Mouse (Mus musculus): Measurements from ENCODE around the gene Bola2. TPM values are rescaled to one million over a fixed set of nuclear protein-coding genes. Genes with fewer than 3 reads are reported as not detected.
A peak's percentile ranks its signal among the peaks of the same experiment; 100 is the strongest.
"Not testable (repeated sequence)": the region's sequence is repeated elsewhere in the genome, so short reads cannot be mapped to it uniquely, and the experiment has no call there.

Bola2 gene
- total RNA-seq, 2 experiments from 2014 or later = 85.4 to 98.8 TPM

DNA sequence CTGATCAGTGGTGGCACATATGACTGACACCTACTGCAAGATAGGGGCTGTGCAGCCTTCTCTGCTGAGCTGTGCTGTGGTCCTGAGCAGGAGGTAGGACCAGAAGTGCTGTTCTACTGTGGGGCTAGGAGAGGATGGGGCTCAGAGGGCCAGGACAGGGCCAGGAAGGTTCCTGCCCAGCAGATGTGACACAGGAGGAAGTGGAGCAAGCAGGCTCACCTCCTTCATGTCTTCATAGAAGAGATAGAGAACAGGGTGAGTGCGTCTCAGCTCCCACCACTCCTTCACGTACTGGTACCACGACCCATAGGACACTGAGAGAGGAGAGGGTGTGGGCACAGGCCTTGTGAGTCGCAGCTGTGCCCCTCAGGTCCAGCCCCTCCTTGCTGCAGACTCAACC lies 7.0 kb upstream of the Bola2 start:
- not testable (repeated sequence) for DNase-seq (ENCODE audit: low spot score in 2 of 2)

DNA sequence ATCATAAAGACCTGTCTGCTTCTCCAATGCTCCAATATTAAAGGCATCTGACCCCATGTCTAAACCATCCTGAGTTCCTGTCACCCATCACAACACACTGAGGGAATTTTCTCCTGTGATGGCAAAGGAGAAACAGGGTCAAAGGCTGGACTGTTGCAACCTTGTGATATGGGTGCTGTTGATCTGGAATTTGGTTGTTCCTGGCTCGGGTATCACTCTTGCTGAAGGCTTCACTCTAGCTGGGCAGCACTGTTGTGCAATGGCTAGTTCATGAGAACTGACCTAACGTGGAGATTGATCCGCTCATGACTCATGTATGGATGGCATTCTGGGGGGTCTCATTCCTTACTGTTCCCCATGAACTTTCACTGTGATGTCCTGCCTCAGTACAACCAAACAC lies 6.2 kb upstream of the Bola2 start:
- no peak for DNase-seq (ENCODE audit: low spot score in 2 of 2)

DNA sequence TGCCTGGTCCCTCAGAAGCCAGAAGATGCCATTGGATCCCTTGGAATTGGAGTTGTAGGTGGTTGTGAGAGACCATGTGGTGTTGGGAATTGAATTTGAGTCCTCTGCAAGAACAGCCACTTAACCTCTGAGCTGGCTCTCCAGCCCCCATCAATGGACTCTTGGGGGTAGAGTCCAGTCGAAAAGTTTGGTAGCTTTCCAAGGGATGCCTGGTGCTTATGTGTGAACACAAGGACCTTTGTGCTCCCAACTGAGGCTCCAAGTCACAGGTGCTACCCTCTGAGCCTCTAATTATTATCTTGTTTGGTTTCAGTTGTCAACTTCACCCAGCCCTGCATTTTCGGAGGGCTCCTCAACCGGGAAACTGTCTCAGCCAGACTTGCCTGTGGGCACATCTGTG lies 4.5 kb upstream of the Bola2 start:
- DNase-seq (ENCODE audit: low spot score in 2 of 2) = no peak

DNA sequence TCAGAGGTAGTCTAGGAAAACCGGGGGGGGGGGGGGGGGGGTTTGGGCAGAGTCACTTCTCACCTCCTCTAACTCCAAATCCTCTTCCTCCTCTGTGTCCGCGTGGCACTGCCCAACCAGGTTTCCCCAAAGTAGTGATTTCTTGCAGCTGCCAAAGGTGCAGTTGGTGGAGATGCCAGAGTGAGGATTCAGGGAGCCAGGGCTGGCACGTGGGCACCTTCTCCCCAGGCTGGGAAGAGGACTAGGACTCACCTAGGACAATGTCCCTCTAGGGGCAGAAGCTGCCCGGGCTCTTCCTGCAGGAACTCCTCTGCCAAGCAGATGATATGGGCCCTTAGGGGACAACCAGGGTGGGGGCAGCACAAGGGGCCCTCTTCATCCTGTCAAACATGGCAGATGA lies 3.5 kb upstream of the Bola2 start:
- DNase-seq (ENCODE audit: low spot score in 2 of 2) = no peak

DNA sequence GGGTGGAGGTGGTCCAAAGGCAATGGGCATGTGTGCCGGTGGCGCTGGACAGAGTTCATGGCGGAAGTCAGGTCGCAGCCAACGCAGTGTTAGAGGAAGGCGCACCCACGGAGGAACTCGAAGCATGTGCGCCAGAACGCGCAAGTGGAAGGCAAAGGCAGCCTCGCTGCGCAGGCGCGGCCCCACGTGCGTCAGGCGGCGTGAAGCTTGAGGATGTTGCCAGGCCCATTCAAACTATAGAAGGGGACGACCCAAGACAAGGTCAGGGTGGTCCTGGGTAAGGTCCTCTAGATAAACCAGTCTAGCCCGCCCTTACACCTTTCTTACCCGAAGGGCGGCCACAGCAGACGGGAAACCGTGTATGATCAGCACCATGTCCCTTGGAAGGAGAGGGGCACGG lies 2.8 kb upstream of the Bola2 start:
- DNase-seq (ENCODE audit: low spot score in 2 of 2) = no peak

DNA sequence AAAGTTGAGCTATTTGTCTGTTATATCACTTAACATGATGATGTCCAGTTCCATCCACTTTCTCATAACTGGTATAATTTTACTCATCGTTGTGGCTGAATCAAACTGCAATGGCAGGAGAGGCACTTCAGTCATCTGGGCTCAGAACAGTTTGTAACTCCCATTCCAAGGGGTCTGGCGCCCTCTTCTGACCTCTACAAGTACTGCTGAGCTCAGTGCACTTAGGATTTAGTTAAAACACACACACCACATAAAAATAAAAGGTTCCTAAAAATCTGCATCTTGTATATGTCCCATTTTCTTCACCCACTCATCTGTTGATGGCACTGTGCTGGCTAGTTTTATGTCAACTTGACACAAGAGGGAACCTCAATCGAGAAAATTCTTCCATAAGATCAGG lies 1.9 kb upstream of the Bola2 start:
- peak; percentile 57 to 71 for DNase-seq (ENCODE audit: low spot score in 2 of 2)

DNA sequence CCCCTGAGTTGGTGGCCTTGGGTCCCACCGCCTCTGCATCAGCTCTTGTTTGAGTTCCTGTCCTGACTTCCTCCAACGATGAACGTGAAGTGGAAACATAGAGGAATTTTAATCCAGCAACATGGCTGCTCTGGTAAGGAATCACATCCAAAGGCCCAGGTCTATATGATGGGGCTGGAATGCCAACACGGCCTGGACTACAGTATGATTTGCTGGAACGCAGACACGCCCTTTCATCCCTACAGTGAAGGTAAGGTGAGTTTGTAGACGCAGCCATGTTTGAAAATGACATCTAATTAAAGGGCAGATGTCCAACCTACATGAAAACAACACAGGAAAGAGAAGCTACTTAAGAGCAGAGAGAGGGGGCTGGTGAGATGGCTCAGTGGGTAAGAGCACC lies 1.4 kb upstream of the Bola2 start:
- no peak for DNase-seq (ENCODE audit: low spot score in 2 of 2)

DNA sequence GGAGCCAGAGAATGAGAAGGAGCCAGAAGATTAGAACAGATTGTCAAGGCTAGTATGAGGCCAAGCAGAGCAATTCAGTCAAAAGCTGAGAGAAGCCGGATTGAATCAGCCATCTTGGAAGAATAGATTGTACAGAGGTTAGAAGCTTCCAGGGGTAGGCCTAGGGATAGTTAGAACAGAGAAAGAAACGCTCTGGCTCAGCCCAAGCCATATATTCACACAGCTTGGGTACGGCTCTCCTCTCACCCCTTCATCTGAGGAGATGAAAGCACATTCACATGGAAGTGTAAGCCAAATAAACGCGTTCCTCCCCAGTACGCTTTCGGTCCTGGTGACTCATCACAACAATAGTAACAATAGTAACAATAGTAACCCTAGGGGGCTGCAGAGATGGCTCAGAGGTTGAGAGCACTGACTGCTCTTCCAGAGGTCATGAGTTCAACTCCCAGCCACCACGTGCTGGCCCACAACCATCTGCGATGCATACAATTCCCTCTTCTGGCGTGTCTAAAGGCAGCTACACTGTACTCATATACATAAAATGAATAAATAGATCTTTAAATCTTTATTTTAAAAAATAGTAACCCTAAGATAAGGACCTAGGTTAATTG lies 655 bp upstream of the Bola2 start:
- DNase-seq (ENCODE audit: low spot score in 2 of 2) = no peak

DNA sequence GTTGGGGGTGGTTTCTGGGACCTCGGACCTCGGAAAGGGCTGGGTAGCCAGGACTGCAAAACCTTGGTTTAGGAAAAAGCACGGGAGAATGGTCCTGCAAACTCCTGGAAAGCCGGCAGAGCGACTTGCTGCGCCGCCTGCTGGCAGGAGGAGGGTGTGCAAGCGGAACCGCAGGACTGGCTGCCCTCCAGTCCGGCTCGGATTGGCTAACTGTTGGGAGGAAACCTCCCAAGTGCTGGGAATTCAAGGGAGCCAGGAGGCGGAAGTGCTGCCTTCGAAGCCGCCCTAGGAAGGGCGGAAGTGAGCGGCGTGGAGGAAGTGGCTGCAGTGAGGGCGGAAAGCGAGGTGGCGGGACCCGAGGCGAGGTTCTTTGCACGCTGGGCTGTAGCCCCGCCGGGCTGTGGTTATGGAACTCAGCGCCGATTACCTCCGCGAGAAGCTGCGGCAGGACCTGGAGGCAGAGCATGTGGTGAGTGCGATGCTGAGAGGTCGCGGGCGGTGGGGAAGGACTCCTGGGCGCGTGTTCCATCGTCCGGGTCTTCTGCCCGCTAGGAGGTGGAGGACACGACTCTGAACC lies 518 bp downstream of the Bola2 start, which contains the start of gene Slx1b:
Gene Slx1b, minus strand, starts transcription at position 154 of the 577 bp plus-strand sequence.
- DNase-seq (ENCODE audit: low spot score in 2 of 2) = peak; percentile 79 to 85

DNA sequence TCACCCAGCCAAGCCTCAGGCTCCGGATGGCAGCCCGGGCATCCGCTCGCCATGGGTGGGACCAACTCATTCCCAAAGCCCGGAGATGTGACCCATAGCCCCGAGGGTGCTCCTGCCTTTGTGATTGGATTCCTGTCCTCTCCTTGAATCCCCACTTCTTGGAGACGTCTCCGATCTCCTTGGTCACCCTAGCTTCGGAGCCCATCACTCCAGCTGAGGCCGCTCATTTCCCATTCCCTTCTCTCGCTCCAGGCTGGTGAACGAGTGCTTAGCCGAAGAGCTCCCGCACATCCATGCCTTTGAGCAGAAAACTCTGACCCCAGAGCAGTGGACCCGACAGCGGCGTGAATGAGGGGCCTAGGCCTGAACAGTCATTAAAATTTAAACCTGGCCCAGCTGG lies 1.1 kb downstream of the Bola2 start:
- DNase-seq (ENCODE audit: low spot score in 2 of 2) = no peak

DNA sequence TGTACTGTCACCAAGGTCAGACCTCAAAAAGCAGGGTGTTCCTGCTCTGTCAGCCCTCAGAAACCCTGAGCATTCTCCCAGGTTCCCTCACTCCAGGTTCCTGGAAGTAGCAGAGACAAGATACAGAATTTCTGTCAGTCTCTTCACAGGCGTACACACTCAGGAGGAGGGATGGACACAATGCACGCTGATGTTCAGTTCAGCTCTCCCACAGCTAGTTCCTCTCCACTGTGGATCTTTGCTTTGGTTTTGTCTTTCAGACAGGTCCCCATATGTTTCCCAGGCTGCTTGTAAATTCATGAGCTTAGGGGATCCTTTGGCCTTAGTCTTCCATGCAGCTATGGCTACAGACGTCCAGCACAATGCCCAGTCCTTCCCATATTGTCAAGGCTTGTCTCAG lies 1.7 kb downstream of the Bola2 start:
- DNase-seq (ENCODE audit: low spot score in 2 of 2) = no peak

DNA sequence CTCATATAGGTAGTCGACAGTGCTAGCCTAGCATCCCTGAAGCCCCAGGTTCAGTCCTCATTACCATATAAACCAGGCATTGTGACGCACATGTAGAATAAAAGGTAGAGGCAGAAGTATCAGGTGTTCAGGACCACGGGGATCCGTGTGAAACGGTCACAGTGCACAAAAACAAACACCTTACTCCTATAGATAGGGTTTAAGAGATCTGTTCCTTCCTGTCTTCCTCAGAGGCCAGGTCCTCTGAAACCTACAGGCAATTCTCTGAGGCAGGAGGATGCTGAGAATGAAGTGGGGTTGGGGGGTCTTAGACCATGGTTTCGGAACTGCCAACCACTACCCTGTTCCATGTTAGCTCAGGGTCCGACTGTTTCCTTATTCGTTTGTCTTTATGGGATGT lies 2.6 kb downstream of the Bola2 start:
- DNase-seq (ENCODE audit: low spot score in 2 of 2) = no peak

DNA sequence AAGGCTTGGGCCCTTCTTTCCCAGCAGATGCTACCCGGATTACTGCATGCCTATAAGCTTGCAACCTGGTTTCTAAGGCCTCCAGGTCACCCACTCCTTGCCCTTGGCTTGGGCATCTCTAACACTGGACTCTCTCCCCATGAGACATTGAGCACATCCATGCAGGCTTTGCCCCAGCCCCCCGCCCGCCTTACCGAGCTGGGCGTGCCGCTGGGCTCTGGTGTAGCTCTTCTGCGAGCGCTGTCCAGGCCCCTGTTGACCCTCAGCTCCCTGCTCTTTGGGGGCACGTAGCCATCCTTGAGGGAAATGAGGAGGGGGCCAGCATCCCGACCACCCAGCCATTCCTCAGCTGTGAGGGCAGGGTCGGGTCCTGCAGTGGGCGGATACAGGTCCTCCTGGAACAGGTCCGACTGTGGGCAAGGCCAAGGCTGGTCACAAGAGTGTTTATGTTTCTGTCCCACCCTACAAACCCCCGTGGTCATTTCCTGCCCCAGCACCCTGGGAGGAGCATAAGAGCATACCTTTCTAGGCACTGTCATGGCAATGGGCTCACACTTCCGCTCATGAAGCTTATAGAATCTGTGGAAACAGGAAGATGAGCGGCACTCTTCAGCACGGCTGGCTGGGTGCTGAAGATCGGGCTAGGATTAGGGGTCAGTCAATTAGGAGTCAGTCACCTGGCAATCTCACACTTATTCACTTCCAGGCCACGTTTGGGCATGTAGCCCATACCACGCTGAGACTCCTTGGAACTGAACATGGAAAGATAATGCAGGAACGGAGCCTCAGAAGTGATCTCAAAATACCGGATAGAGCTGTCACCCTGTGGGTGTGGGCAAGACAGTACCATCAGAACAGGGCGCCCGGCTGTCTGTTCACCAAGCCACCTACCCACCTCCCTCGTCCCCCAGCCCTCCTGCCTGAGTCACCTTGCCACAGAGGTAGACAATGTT lies 5.1 kb downstream of the Bola2 start:
- DNase-seq (ENCODE audit: low spot score in 2 of 2) = no peak

DNA sequence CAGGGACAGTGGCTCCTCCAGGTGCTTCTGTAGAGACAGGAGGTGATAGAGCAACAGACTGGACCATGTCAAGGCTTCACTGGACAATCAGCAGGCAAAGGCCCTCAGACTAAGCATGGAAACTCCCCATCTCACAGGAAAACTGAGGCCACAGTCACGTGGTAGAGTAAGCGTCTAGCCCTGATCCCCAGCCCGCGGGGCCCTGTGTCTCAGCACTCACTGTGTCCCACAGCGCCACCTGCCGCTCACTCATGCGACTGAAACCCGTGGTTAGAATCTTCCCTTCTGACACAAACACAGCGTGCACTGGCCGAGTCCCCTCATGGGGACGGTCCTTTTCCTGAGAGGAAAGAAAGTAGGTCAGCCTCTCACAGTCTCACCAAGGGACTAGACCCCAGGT lies 5.9 kb downstream of the Bola2 start:
- peak; percentile 72 to 85 for DNase-seq (ENCODE audit: low spot score in 2 of 2)

DNA sequence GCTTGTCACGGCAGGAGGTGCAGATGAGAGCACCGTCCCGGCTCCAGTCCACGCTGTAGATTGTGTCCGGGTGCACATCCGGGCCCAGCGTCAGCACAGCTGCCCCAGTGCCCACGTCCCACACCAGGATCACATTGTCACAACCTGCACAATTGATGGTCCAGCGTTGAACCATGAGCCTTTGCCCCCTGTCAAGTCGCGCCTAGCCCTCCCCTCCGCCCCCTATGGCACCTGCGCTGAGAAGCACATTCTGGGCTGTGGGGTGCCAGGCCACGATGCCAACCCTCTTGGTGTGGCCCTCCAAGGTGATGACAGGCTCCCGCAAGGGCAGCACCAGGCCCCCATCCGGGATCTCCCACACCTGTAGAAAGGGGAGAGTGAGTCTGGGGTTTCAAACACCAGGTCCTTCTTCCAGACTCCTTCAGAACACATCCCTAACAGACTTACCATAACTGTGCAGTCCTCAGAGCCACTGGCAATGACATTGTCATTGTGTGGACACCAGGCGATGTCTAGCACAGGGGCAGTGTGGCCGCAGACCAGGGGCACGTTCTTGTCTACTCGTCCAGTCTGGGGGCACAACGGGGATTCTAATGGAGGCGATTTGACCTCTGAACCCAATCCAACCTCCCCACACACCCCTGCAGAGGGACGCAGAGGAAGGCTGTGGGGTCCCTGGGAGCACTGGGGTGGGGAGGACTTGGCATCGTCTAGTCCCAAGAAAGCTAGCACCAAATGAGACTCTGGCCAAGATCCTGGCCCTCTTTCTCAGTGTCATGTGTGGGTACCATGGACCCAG lies 6.6 kb downstream of the Bola2 start:
- DNase-seq (ENCODE audit: low spot score in 2 of 2) = no peak

DNA sequence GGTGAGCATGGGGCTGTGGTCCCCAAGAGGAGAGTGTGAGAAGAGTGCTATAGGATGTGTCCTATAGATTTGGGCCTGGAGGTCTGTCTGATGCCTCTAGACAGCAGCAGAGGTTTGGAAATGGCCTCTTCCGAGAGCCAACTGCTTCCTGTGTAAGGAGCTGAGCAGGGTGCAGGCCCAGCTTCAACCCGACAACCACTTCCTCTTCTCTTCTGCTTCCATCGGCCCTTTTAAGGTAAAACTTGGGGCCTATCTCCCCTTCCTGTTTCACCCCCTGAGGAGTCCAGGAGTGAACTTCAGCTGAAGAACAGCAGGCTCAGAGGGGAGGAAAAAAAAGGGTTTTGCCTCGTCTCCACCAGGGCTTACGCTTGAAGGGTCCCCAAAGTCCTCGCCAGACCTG lies 7.2 kb downstream of the Bola2 start:
- DNase-seq (ENCODE audit: low spot score in 2 of 2) = no peak

DNA sequence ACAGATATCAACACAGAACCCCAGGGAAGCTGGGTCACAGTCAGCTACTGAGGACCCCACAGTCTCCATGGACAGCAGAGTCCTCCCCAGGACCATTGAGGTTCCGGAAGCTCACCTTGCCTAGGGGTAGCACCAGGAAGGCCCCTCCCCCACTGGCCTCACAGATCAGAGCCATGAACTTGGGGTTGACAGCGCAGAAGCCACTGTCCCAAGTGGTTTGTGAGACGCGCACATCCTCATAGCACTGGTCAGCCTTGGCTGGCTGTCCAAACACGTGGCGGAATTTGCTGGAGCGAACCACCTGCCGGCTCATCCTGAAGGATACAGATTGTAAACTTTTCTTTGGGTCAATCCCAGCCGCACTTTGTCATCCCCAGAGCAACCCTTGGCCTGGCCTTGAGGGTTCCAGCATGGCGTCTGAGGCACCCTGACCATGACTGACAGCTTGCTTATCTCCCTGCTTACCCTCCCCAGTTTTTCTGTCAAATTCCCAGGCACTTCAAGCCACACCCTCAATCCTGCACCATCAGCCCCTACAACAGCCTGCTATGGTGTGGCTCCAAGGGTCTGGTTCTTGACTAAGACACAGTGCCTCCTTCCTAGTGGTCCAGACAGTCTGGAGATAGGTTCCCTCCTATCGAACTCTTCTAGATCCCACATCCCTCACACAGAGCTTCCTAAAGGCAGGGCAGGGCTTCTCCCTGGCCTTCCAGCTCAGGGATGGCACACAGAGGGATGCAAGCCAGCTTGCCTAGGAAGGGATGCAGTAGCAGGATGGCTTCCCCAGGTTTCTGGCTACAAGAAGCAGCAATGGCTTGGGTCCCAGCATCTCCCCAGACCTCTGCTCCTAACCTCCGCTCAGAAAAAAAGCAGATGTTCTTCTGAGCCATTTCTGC lies 7.9 kb downstream of the Bola2 start:
- no peak for DNase-seq (ENCODE audit: low spot score in 2 of 2)

DNA sequence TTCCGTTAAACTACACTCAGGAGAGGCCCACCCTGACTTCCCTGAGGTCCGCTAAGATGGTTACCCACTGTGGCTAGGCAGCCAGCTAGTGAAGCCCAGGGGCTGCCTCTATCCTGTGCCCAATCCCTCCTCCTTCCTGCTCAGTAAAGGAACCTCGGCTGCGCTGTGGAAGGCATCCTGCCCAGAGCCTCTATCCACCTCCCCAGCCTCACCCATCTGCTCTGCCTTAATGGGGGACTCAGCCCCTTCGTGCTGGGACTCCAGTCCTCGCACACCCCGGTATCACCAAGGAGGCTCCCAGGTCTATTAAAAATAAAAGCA lies 8.5 kb downstream of the Bola2 start:
- DNase-seq (ENCODE audit: low spot score in 2 of 2) = no peak

DNA sequence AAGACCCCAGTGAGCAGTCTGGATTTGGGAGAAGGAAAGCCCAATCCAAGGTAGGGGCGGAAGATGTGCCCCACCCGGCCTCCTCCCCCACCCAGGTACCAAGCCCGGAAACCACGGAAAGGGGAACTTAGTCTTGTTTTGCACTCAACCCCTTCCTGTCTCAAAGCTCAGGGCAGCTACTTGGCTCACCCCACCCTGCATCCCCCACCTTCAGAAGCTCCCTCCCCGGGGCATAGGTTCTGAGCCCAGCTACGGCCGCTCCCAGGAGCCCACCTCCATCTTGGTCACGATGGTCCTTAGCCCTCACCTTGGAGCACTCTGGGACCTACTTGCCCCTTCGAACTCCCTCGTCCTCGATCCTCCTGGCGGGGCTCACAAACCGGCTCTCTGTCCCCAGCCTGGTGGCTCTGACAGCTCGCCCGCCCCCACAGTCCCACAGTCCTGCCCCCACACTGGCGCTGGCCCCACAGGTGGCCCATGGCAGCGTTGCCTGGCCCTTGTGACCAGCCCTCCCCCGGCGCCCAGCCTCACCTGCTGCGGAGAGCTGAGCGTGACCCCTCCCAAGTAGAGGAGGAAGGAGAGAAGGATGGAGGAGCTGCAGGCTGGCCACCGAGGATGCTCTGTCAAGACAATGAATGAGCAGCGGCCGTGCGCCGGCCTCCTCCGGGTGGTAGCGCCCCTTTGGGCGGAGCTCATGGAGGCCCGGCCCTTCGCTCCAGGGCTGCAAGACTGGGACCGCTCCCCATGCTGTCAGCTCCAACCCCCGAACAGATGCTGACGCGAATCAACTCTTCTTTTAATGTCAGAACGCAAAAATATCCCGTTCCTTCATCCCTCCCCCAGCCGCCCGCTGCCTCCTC lies 9.2 kb downstream of the Bola2 start:
- peak; percentile 43 to 55 for DNase-seq (ENCODE audit: low spot score in 2 of 2)
